In genomic region chr19:6264200-6264599, GRCm38 (mm10) we compare ENCODE assay signal across 17 mouse cellular contexts. TPM values are rescaled to one million over a fixed set of nuclear protein-coding genes. Genes with fewer than 3 reads are reported as not detected.
A peak's percentile ranks its signal among the peaks of the same experiment; 100 is the strongest.
DNase-seq lines count a peak whose midpoint lies in the region; ATAC-seq and TF ChIP-seq lines count a peak whose summit lies in the region.
"Had no signal": no experiment of that assay in that cellular context is flagged by ENCODE, and none has a peak within 500 bp of the region (broad histone marks: within the 10 kb centered on the region; RNA-seq: fewer than 3 reads in every experiment).

No protein-coding gene starts in this region.

- no peaks in the 10 kb centered on the region; the same call in 1 of the 2 replicates for H3K4me1 ChIP-seq in hindbrain, embryonic 13.5 days (replicated peaks)
- H3K4me1 ChIP-seq in hindbrain, embryonic 12.5 days = 0 out of 2 replicates have a peak, but pooled peaks cover 2% of the 10 kb centered on the region
- H3K4me1 ChIP-seq in liver, adult 2 months (ENCODE audit: control insufficient read depth, insufficient read depth, low read length) = peaks cover 28% of the 10 kb centered on the region
- peaks cover 12% of the 10 kb centered on the region; the same call in 1 of the 2 replicates for H3K4me1 ChIP-seq in intestine, embryonic 16.5 days (ENCODE audit: control insufficient read depth, insufficient read depth, low read length)
- 0 out of 2 replicates have a peak, but pooled peaks cover 3% of the 10 kb centered on the region for H3K4me1 ChIP-seq in stomach, embryonic 14.5 days (ENCODE audit: control insufficient read depth, insufficient read depth, low read length)

- peak; percentile 72 for DNase-seq in liver, adult 2 months (ENCODE audit: extremely low read depth, low read depth, low spot score)
- no peak for DNase-seq in liver
- no peak for DNase-seq in adipocyte (ENCODE audit: low spot score)
- DNase-seq: cerebellum, adult 11-12 months; heart, postnatal 4 days; kidney, adult 8-10 months; lung, postnatal 10 days; thymus, postnatal 25 days had no signal

- H3K79me2 ChIP-seq in liver, adult 2 months (ENCODE audit: control insufficient read depth, insufficient read depth, low read length) = peaks cover 9% of the 10 kb centered on the region; the same call in 1 of the 2 replicates

- no peak overlapping the region for H3K27ac ChIP-seq in hindbrain, embryonic 13.5 days
- no peak overlapping the region for H3K27ac ChIP-seq in hindbrain, embryonic 12.5 days
- peak overlapping the region; percentile 95 for H3K27ac ChIP-seq in liver, adult 2 months (replicated peaks; ENCODE audit: insufficient read depth, low read depth, low read length)
- H3K27ac ChIP-seq in intestine, embryonic 16.5 days (ENCODE audit: low read length) = peak overlapping the region; percentile 98
- peak overlapping the region; percentile 66; the same call in 1 of the 2 replicates for H3K27ac ChIP-seq in stomach, embryonic 14.5 days (ENCODE audit: low read length)

- H3K4me2 ChIP-seq in hindbrain, embryonic 13.5 days = no peak overlapping the region
- H3K4me2 ChIP-seq in hindbrain, embryonic 12.5 days (replicated peaks) = no peak overlapping the region
- H3K4me2 ChIP-seq in intestine, embryonic 16.5 days (ENCODE audit: low read depth, low read length) = peak overlapping the region; percentile 49
- peak overlapping the region; percentile 32 for H3K4me2 ChIP-seq in stomach, embryonic 14.5 days (replicated peaks; ENCODE audit: low read depth, low read length)
- H3K4me2 ChIP-seq: midbrain, embryonic 11.5 days had no signal

- H3K4me3 ChIP-seq in hindbrain, embryonic 13.5 days = no peak overlapping the region
- H3K4me3 ChIP-seq in hindbrain, embryonic 12.5 days = no peak overlapping the region
- H3K4me3 ChIP-seq in liver, adult 2 months (ENCODE audit: insufficient read depth, low read depth, low read length) = peak overlapping the region; percentile 60
- H3K4me3 ChIP-seq in intestine, embryonic 16.5 days (ENCODE audit: low read length) = peak overlapping the region; percentile 58
- peak overlapping the region; percentile 14 for H3K4me3 ChIP-seq in stomach, embryonic 14.5 days (ENCODE audit: low read depth, low read length)

- peaks cover 8% of the 10 kb centered on the region; the same call in 1 of the 2 replicates for H3K27me3 ChIP-seq in hindbrain, embryonic 13.5 days
- H3K27me3 ChIP-seq in hindbrain, embryonic 12.5 days = no peaks in the 10 kb centered on the region
- no peaks in the 10 kb centered on the region for H3K27me3 ChIP-seq in liver, adult 2 months (ENCODE audit: control insufficient read depth, insufficient read depth, low read length)
- no peaks in the 10 kb centered on the region for H3K27me3 ChIP-seq in intestine, embryonic 16.5 days (replicated peaks; ENCODE audit: control insufficient read depth, insufficient read depth, low read length)
- no peaks in the 10 kb centered on the region for H3K27me3 ChIP-seq in stomach, embryonic 14.5 days (ENCODE audit: control insufficient read depth, insufficient read depth, low read length)

- peak; percentile 48; the same call in 1 of the 2 replicates for TF ChIP-seq POLR2A in liver, adult 2 months (IDR thresholded peaks at IDR 0.05; ENCODE audit: extremely low read depth, insufficient read depth, low read length)

- no peak for TF ChIP-seq CTCF in liver, adult 2 months (IDR thresholded peaks at IDR 0.05; ENCODE audit: low read depth, low read length)

- peaks cover 31% of the 10 kb centered on the region for H3K36me3 ChIP-seq in hindbrain, embryonic 13.5 days
- peaks cover 32% of the 10 kb centered on the region for H3K36me3 ChIP-seq in hindbrain, embryonic 12.5 days
- peaks cover under 1% of the 10 kb centered on the region; the same call in 1 of the 2 replicates for H3K36me3 ChIP-seq in liver, adult 2 months (ENCODE audit: control insufficient read depth, insufficient read depth, low read length)
- H3K36me3 ChIP-seq in intestine, embryonic 16.5 days (ENCODE audit: control insufficient read depth, insufficient read depth, low read length) = peaks cover 20% of the 10 kb centered on the region
- peaks cover 11% of the 10 kb centered on the region for H3K36me3 ChIP-seq in stomach, embryonic 14.5 days (ENCODE audit: control insufficient read depth, insufficient read depth, low read length)

- WGBS in hindbrain, embryonic 13.5 days = 83% methylated on average over 9 of the region's 9 CpGs
- WGBS in hindbrain, embryonic 12.5 days = 82% methylated on average over 9 of the region's 9 CpGs
- 17% methylated on average over 9 of the region's 9 CpGs for WGBS in liver, adult 2 months
- 43% methylated on average over 9 of the region's 9 CpGs for WGBS in intestine, embryonic 16.5 days
- 63% methylated on average over 9 of the region's 9 CpGs for WGBS in stomach, embryonic 14.5 days

- ATAC-seq in hindbrain, embryonic 13.5 days (ENCODE audit: low FRiP score) = no peak
- ATAC-seq in hindbrain, embryonic 12.5 days (ENCODE audit: low FRiP score) = no peak
- ATAC-seq in intestine, embryonic 16.5 days = peak; percentile 74
- no peak for ATAC-seq in stomach, embryonic 14.5 days (ENCODE audit: insufficient number of reproducible peaks, insufficient read depth, low FRiP score, low read depth)
- no peak for ATAC-seq in megakaryocyte progenitor cell, adult 5-6 weeks (replicated peaks; ENCODE audit: poor library complexity)

- H3K9me3 ChIP-seq in hindbrain, embryonic 13.5 days = no peaks in the 10 kb centered on the region
- H3K9me3 ChIP-seq in hindbrain, embryonic 12.5 days (replicated peaks) = no peaks in the 10 kb centered on the region
- H3K9me3 ChIP-seq in intestine, embryonic 16.5 days (ENCODE audit: control insufficient read depth, low read length) = no peaks in the 10 kb centered on the region
- no peaks in the 10 kb centered on the region for H3K9me3 ChIP-seq in stomach, embryonic 14.5 days (ENCODE audit: control insufficient read depth, low read depth, low read length)

- peak overlapping the region; percentile 19; the same call in 1 of the 2 replicates for H3K9ac ChIP-seq in hindbrain, embryonic 13.5 days
- H3K9ac ChIP-seq in hindbrain, embryonic 12.5 days = no peak overlapping the region
- peak overlapping the region; percentile 88 for H3K9ac ChIP-seq in liver, adult 2 months (ENCODE audit: low read depth, low read length)
- H3K9ac ChIP-seq in intestine, embryonic 16.5 days (ENCODE audit: low read depth, low read length) = peak overlapping the region; percentile 76
- no peak overlapping the region; the same call in 1 of the 2 replicates for H3K9ac ChIP-seq in stomach, embryonic 14.5 days (replicated peaks; ENCODE audit: low read depth, low read length)

RNA-seq across cellular contexts. Expression of gene Ehd1, which starts 12.3 kb away (rescaled TPM):
- polyA plus RNA-seq in hindbrain, embryonic 13.5 days (2015; fragmentation: Nextera tagmentation; extraction: Ambion mirVana) = 86.8 and 96.4 TPM in 2 replicates
- 90.8 and 92.7 TPM in 2 replicates for polyA plus RNA-seq in hindbrain, embryonic 12.5 days (2016; fragmentation: Nextera tagmentation; extraction: Ambion mirVana)
- total RNA-seq in liver, adult 2 months (2014; rRNA removed) = 25.3 and 29.7 TPM in 2 replicates
- 140 and 154 TPM in 2 replicates for polyA plus RNA-seq in liver, adult 2 months (2012; rRNA removed)
- 135 and 158 TPM in 2 replicates for polyA plus RNA-seq in intestine, embryonic 16.5 days (2015; fragmentation: Nextera tagmentation; extraction: Ambion mirVana)
- 44.9 and 46.2 TPM in 2 replicates for polyA plus RNA-seq in stomach, embryonic 14.5 days (2014; fragmentation: Nextera tagmentation; extraction: Ambion mirVana)
- 11.8 and 14.4 TPM in 2 replicates for total RNA-seq in megakaryocyte progenitor cell, adult 5-6 weeks (2015)
- 39.4 and 40.9 TPM in 2 replicates for total RNA-seq in megakaryocyte progenitor cell, adult 5-6 weeks (2017)

RNA-seq across cellular contexts. Expression of gene Atg2a, which starts 22.7 kb away (rescaled TPM):
- polyA plus RNA-seq in hindbrain, embryonic 13.5 days (2015; fragmentation: Nextera tagmentation; extraction: Ambion mirVana) = 11.6 and 11.7 TPM in 2 replicates
- 14.7 and 15.4 TPM in 2 replicates for polyA plus RNA-seq in hindbrain, embryonic 12.5 days (2016; fragmentation: Nextera tagmentation; extraction: Ambion mirVana)
- total RNA-seq in liver, adult 2 months (2014; rRNA removed) = 9.1 and 16.0 TPM in 2 replicates
- 26.8 and 32.3 TPM in 2 replicates for polyA plus RNA-seq in liver, adult 2 months (2012; rRNA removed)
- polyA plus RNA-seq in intestine, embryonic 16.5 days (2015; fragmentation: Nextera tagmentation; extraction: Ambion mirVana) = 7.4 and 8.4 TPM in 2 replicates
- polyA plus RNA-seq in stomach, embryonic 14.5 days (2014; fragmentation: Nextera tagmentation; extraction: Ambion mirVana) = 9.2 and 10.4 TPM in 2 replicates
- total RNA-seq in megakaryocyte progenitor cell, adult 5-6 weeks (2015) = 9.2 and 9.4 TPM in 2 replicates
- 6.4 and 8.1 TPM in 2 replicates for total RNA-seq in megakaryocyte progenitor cell, adult 5-6 weeks (2017)

RNA-seq across cellular contexts. Expression of gene Ppp2r5b, which starts 28.5 kb away (rescaled TPM):
- polyA plus RNA-seq in hindbrain, embryonic 13.5 days (2015; fragmentation: Nextera tagmentation; extraction: Ambion mirVana) = 93.8 and 98.3 TPM in 2 replicates
- polyA plus RNA-seq in hindbrain, embryonic 12.5 days (2016; fragmentation: Nextera tagmentation; extraction: Ambion mirVana) = 66.3 and 72.2 TPM in 2 replicates
- total RNA-seq in liver, adult 2 months (2014; rRNA removed) = 3.2 and 3.3 TPM in 2 replicates
- polyA plus RNA-seq in liver, adult 2 months (2012; rRNA removed) = 12.5 and 14.5 TPM in 2 replicates
- 21.0 and 23.5 TPM in 2 replicates for polyA plus RNA-seq in intestine, embryonic 16.5 days (2015; fragmentation: Nextera tagmentation; extraction: Ambion mirVana)
- 22.1 and 23.5 TPM in 2 replicates for polyA plus RNA-seq in stomach, embryonic 14.5 days (2014; fragmentation: Nextera tagmentation; extraction: Ambion mirVana)
- 2.8 TPM in 2 replicates for total RNA-seq in megakaryocyte progenitor cell, adult 5-6 weeks (2015)
- 2.3 and 3.1 TPM in 2 replicates for total RNA-seq in megakaryocyte progenitor cell, adult 5-6 weeks (2017)

RNA-seq across cellular contexts. Expression of gene Gpha2, which starts 38.0 kb away (rescaled TPM):
- 0.27 TPM in 1 of 2 replicates, not detected in the other for polyA plus RNA-seq in hindbrain, embryonic 13.5 days (2015; fragmentation: Nextera tagmentation; extraction: Ambion mirVana)
- polyA plus RNA-seq in hindbrain, embryonic 12.5 days (2016; fragmentation: Nextera tagmentation; extraction: Ambion mirVana) = 1.4 and 1.5 TPM in 2 replicates
- total RNA-seq in liver, adult 2 months (2014; rRNA removed) = 0.27 and 0.28 TPM in 2 replicates
- not detected in 2 replicates for polyA plus RNA-seq in liver, adult 2 months (2012; rRNA removed)
- polyA plus RNA-seq in intestine, embryonic 16.5 days (2015; fragmentation: Nextera tagmentation; extraction: Ambion mirVana) = 0.23 and 0.65 TPM in 2 replicates
- 0.90 TPM in 1 of 2 replicates, not detected in the other for polyA plus RNA-seq in stomach, embryonic 14.5 days (2014; fragmentation: Nextera tagmentation; extraction: Ambion mirVana)
- not detected in 2 replicates for total RNA-seq in megakaryocyte progenitor cell, adult 5-6 weeks (2015)
- not detected in 2 replicates for total RNA-seq in megakaryocyte progenitor cell, adult 5-6 weeks (2017)
- total RNA-seq: heart, adult 8-10 months; heart, postnatal 4 days; left cerebral cortex, postnatal 25 days; MEL had no signal

RNA-seq across cellular contexts. Expression of gene Cdc42bpg, which starts 42.1 kb away (rescaled TPM):
- 0.42 and 0.48 TPM in 2 replicates for polyA plus RNA-seq in hindbrain, embryonic 13.5 days (2015; fragmentation: Nextera tagmentation; extraction: Ambion mirVana)
- polyA plus RNA-seq in hindbrain, embryonic 12.5 days (2016; fragmentation: Nextera tagmentation; extraction: Ambion mirVana) = 0.48 and 0.61 TPM in 2 replicates
- total RNA-seq in liver, adult 2 months (2014; rRNA removed) = 3.1 and 4.6 TPM in 2 replicates
- 6.7 and 7.3 TPM in 2 replicates for polyA plus RNA-seq in liver, adult 2 months (2012; rRNA removed)
- 1.2 and 1.5 TPM in 2 replicates for polyA plus RNA-seq in intestine, embryonic 16.5 days (2015; fragmentation: Nextera tagmentation; extraction: Ambion mirVana)
- 2.2 and 2.3 TPM in 2 replicates for polyA plus RNA-seq in stomach, embryonic 14.5 days (2014; fragmentation: Nextera tagmentation; extraction: Ambion mirVana)
- total RNA-seq in megakaryocyte progenitor cell, adult 5-6 weeks (2015) = 1.3 and 2.0 TPM in 2 replicates
- total RNA-seq in megakaryocyte progenitor cell, adult 5-6 weeks (2017) = 3.2 and 3.5 TPM in 2 replicates

Comparison
In these comparisons a context has a peak if more than half of its experiments do, and no peak if none do; other contexts are left out.
1. H3K9ac ChIP-seq: peak in hindbrain, embryonic 13.5 days (single experiment), liver, adult 2 months (single experiment) and intestine, embryonic 16.5 days (single experiment); none in hindbrain, embryonic 12.5 days (single experiment) and stomach, embryonic 14.5 days (single experiment).
2. H3K27ac ChIP-seq: peak in liver, adult 2 months (single experiment), intestine, embryonic 16.5 days (single experiment) and stomach, embryonic 14.5 days (single experiment); none in hindbrain, embryonic 13.5 days (single experiment) and hindbrain, embryonic 12.5 days (single experiment).
3. H3K4me2 ChIP-seq: peak in intestine, embryonic 16.5 days (single experiment) and stomach, embryonic 14.5 days (single experiment); none in hindbrain, embryonic 13.5 days (single experiment) and hindbrain, embryonic 12.5 days (single experiment).
4. H3K4me3 ChIP-seq: peak in liver, adult 2 months (single experiment), intestine, embryonic 16.5 days (single experiment) and stomach, embryonic 14.5 days (single experiment); none in hindbrain, embryonic 13.5 days (single experiment) and hindbrain, embryonic 12.5 days (single experiment).